ENCODE assay signal across 27 mouse cellular contexts in genomic region chr6:94537652-94538051, GRCm38 (mm10). TPM values are rescaled to one million over a fixed set of nuclear protein-coding genes. Genes with fewer than 3 reads are reported as not detected.
A peak's percentile ranks its signal among the peaks of the same experiment; 100 is the strongest.
DNase-seq lines count a peak whose midpoint lies in the region; ATAC-seq and TF ChIP-seq lines count a peak whose summit lies in the region.
"Had no signal": no experiment of that assay in that cellular context is flagged by ENCODE, and none has a peak within 500 bp of the region (broad histone marks: within the 10 kb centered on the region; RNA-seq: fewer than 3 reads in every experiment).

No protein-coding gene starts in this region.

- 46% methylated on average over 1 of the region's 1 CpGs for WGBS in lung, embryonic 14.5 days
- WGBS in lung, adult 2 months, result 78% methylated on average over 1 of the region's 1 CpGs
- 57% methylated on average over 1 of the region's 1 CpGs for WGBS in stomach, embryonic 14.5 days
- WGBS in stomach, postnatal 0 days, result 63% methylated on average over 1 of the region's 1 CpGs

- no peaks in the 10 kb centered on the region for H3K27me3 ChIP-seq in lung, embryonic 14.5 days (ENCODE audit: insufficient read depth, low read length)
- no peaks in the 10 kb centered on the region for H3K27me3 ChIP-seq in stomach, embryonic 14.5 days (ENCODE audit: control insufficient read depth, insufficient read depth, low read length)
- H3K27me3 ChIP-seq in stomach, postnatal 0 days (ENCODE audit: control insufficient read depth, insufficient read depth, low read length), result no peaks in the 10 kb centered on the region
- H3K27me3 ChIP-seq: CH12.LX; embryonic facial prominence, embryonic 13.5 days; hindbrain, embryonic 12.5 days; hindbrain, embryonic 15.5 days had no signal

- H3K9ac ChIP-seq in lung, embryonic 14.5 days, result no peak overlapping the region
- no peak overlapping the region for H3K9ac ChIP-seq in stomach, embryonic 14.5 days (replicated peaks; ENCODE audit: low read depth, low read length)
- no peak overlapping the region for H3K9ac ChIP-seq in stomach, postnatal 0 days (ENCODE audit: low read length)
- H3K9ac ChIP-seq: embryonic facial prominence, embryonic 13.5 days; hindbrain, embryonic 12.5 days; hindbrain, embryonic 15.5 days had no signal

- no peak for TF ChIP-seq CTCF in lung, embryonic 14.5 days (IDR thresholded peaks at IDR 0.05; ENCODE audit: low read depth)
- no peak for TF ChIP-seq CTCF in lung, adult 2 months (IDR thresholded peaks at IDR 0.05; ENCODE audit: insufficient read depth, low read length)
- TF ChIP-seq CTCF in stomach, postnatal 0 days (IDR thresholded peaks at IDR 0.05; ENCODE audit: low read depth), result no peak

- TF ChIP-seq EP300 in stomach, postnatal 0 days (optimal IDR thresholded peaks at IDR 0.05), result no peak

- no peak for TF ChIP-seq POLR2A in lung, adult 2 months (IDR thresholded peaks at IDR 0.05; ENCODE audit: borderline replicate concordance, extremely low read depth, low read depth, low read length)

- no peak overlapping the region for H3K4me3 ChIP-seq in lung, embryonic 14.5 days (ENCODE audit: low read depth, low read length)
- no peak overlapping the region for H3K4me3 ChIP-seq in lung, adult 2 months (replicated peaks; ENCODE audit: extremely low read depth, low read depth, low read length)
- no peak overlapping the region for H3K4me3 ChIP-seq in stomach, embryonic 14.5 days (ENCODE audit: low read depth, low read length)
- no peak overlapping the region for H3K4me3 ChIP-seq in stomach, postnatal 0 days (ENCODE audit: low read depth, low read length)
- H3K4me3 ChIP-seq: embryonic facial prominence, embryonic 10.5 days; embryonic facial prominence, embryonic 13.5 days; erythroblast, embryonic 14.5 days; forebrain, embryonic 10.5 days; gastrocnemius, adult 2 months; hindbrain, embryonic 12.5 days; hindbrain, embryonic 15.5 days had no signal

- H3K36me3 ChIP-seq in lung, embryonic 14.5 days (ENCODE audit: insufficient read depth), result peaks cover 3% of the 10 kb centered on the region; the same call in 1 of the 2 replicates
- no peaks in the 10 kb centered on the region for H3K36me3 ChIP-seq in stomach, embryonic 14.5 days (ENCODE audit: control insufficient read depth, insufficient read depth, low read length)
- H3K36me3 ChIP-seq in stomach, postnatal 0 days (ENCODE audit: control insufficient read depth, insufficient read depth, low read length), result no peaks in the 10 kb centered on the region
- H3K36me3 ChIP-seq: embryonic facial prominence, embryonic 10.5 days; embryonic facial prominence, embryonic 13.5 days; hindbrain, embryonic 12.5 days; hindbrain, embryonic 15.5 days had no signal

- H3K4me2 ChIP-seq in lung, embryonic 14.5 days, result no peak overlapping the region
- no peak overlapping the region for H3K4me2 ChIP-seq in stomach, embryonic 14.5 days (replicated peaks; ENCODE audit: low read depth, low read length)
- no peak overlapping the region for H3K4me2 ChIP-seq in stomach, postnatal 0 days (replicated peaks; ENCODE audit: low read depth)
- H3K4me2 ChIP-seq: embryonic facial prominence, embryonic 13.5 days; heart, embryonic 11.5 days; hindbrain, embryonic 12.5 days; hindbrain, embryonic 15.5 days had no signal

- ATAC-seq in frontal cortex, adult (ENCODE audit: low TSS enrichment), result peak; percentile 87
- ATAC-seq in lung, embryonic 14.5 days (ENCODE audit: insufficient read depth), result no peak
- ATAC-seq in stomach, embryonic 14.5 days (ENCODE audit: insufficient number of reproducible peaks, insufficient read depth, low FRiP score, low read depth), result no peak
- no peak for ATAC-seq in stomach, postnatal 0 days (ENCODE audit: low FRiP score, low TSS enrichment)
- no peak for ATAC-seq in erythroid progenitor cell, adult 5-6 weeks (replicated peaks; ENCODE audit: low FRiP score, poor library complexity, severe bottlenecking)

- H3K9me3 ChIP-seq in lung, embryonic 14.5 days (ENCODE audit: low read depth, low read length), result no peaks in the 10 kb centered on the region
- no peaks in the 10 kb centered on the region for H3K9me3 ChIP-seq in stomach, embryonic 14.5 days (ENCODE audit: control insufficient read depth, low read depth, low read length)
- no peaks in the 10 kb centered on the region for H3K9me3 ChIP-seq in stomach, postnatal 0 days (ENCODE audit: control insufficient read depth, low read length)
- H3K9me3 ChIP-seq: embryonic facial prominence, embryonic 10.5 days; embryonic facial prominence, embryonic 13.5 days; forebrain, embryonic 10.5 days; G1E; hindbrain, embryonic 12.5 days; hindbrain, embryonic 15.5 days had no signal

- H3K4me1 ChIP-seq in lung, embryonic 14.5 days (ENCODE audit: insufficient read depth), result no peaks in the 10 kb centered on the region
- H3K4me1 ChIP-seq in lung, adult 2 months (ENCODE audit: control insufficient read depth, insufficient read depth, low read length), result no peaks in the 10 kb centered on the region
- H3K4me1 ChIP-seq in stomach, embryonic 14.5 days (ENCODE audit: control insufficient read depth, insufficient read depth, low read length), result peaks cover 34% of the 10 kb centered on the region
- peaks cover 6% of the 10 kb centered on the region for H3K4me1 ChIP-seq in stomach, postnatal 0 days (replicated peaks; ENCODE audit: control insufficient read depth, insufficient read depth)
- H3K4me1 ChIP-seq: hindbrain, embryonic 15.5 days had no signal

- H3K27ac ChIP-seq in lung, embryonic 14.5 days (ENCODE audit: low read depth), result no peak overlapping the region
- peak overlapping the region; percentile 72 for H3K27ac ChIP-seq in stomach, embryonic 14.5 days (ENCODE audit: low read length)
- no peak overlapping the region for H3K27ac ChIP-seq in stomach, postnatal 0 days (replicated peaks)
- H3K27ac ChIP-seq: embryonic facial prominence, embryonic 10.5 days; embryonic facial prominence, embryonic 13.5 days; forebrain, embryonic 10.5 days; gastrocnemius, adult 2 months; hindbrain, embryonic 12.5 days; hindbrain, embryonic 15.5 days had no signal

- no peak for DNase-seq in frontal cortex, postnatal 14 days (ENCODE audit: low spot score in 2 of 2)
- DNase-seq in lung, embryonic 14.5 days, result peak; percentile 26
- DNase-seq in lung, adult 2 months, result no peak
- no peak for DNase-seq in stomach, postnatal 0 days (ENCODE audit: low spot score)
- peak; percentile 35 for DNase-seq in telencephalon, adult 2 months (ENCODE audit: low read depth, low spot score)
- DNase-seq: adrenal gland, adult 2 months; adrenal gland, postnatal 14 days; B cell, adult 2 months; cerebellum, adult 11-12 months; cerebellum, adult 8-10 months; cerebellum, postnatal 10 days; cerebellum, postnatal 36 days; embryo, embryonic 11 days; gastrocnemius, adult 2 months; gastrocnemius, postnatal 14 days had no signal

RNA-seq across cellular contexts. Expression of gene Slc25a26, which starts 37.5 kb away (rescaled TPM):
- 7.1 TPM in 2 replicates for polyA plus RNA-seq in lung, embryonic 14.5 days (2014; fragmentation: Nextera tagmentation; extraction: Ambion mirVana)
- polyA plus RNA-seq in lung, adult 2 months (2012; rRNA removed), result 5.7 and 5.9 TPM in 2 replicates
- 7.0 and 8.1 TPM in 2 replicates for polyA plus RNA-seq in stomach, embryonic 14.5 days (2014; fragmentation: Nextera tagmentation; extraction: Ambion mirVana)
- 5.4 and 5.8 TPM in 2 replicates for polyA plus RNA-seq in stomach, postnatal 0 days (2015; fragmentation: Nextera tagmentation; extraction: Ambion mirVana)
- total RNA-seq in erythroid progenitor cell, adult 5-6 weeks (2015; ENCODE audit: low replicate concordance), result 1.7 TPM in 1 of 2 replicates, not detected in the other
- 1.2 TPM in 1 of 2 replicates, not detected in the other for total RNA-seq in erythroid progenitor cell, adult 5-6 weeks (2017; ENCODE audit: low replicate concordance)

Comparison
In these comparisons a context has a peak if more than half of its experiments do, and no peak if none do; other contexts are left out.
1. DNase-seq: peak in lung, embryonic 14.5 days (single experiment) and telencephalon, adult 2 months (single experiment); none in frontal cortex, postnatal 14 days (0 of 2), lung, adult 2 months (single experiment) and stomach, postnatal 0 days (single experiment).